Mouse (Mus musculus): Measurements from ENCODE around the gene Prss42. TPM values are rescaled to one million over a fixed set of nuclear protein-coding genes. Genes with fewer than 3 reads are reported as not detected.

Gene Prss42
- not detected for polyA plus RNA-seq (2017; shearing (Covaris generic))

DNA sequence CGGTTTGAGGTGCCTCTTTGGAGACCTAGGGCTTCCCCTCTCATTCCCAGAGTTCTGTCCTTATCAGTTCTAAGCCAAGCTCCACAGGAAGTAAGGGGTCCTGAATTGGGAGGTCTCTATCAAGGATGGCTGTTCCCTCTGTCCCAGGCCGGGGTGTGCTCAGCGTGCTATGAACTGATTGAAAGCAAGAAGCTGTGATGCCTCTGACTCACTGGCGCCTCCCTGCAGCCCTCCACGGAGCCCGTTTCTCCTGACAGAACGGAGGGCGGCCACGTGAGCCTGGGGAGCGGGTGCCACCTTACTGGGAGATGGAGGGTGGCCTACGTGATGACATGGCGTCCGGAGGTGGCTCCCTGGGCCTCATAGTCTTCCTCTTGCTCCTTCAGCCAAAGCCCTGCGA is at the start of gene Prss42:
TSS of gene Prss42 (plus strand) at position 301 of the 400 bp plus-strand sequence.
- ATAC-seq: no peak

DNA sequence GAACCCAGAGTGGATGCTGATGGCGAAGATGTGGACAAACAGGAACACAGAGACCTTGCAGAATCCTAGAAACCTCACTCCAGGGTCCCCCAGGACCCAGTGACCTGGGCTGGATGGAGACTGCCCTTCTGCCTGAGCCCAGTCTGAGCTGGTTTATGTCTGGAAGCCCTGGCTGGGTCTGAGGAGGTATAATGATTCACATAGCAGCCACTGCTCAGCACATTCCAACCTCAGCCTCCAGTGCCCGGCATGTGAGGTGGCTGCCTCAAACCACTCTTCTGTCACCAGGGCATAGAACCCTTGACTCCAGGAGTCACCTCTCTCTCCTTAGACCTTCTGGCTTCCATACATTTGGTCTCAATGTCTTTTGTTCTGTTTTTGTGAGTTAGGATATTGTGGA is 49.5 kb upstream of the Prss42 start:
- no peak for ATAC-seq

DNA sequence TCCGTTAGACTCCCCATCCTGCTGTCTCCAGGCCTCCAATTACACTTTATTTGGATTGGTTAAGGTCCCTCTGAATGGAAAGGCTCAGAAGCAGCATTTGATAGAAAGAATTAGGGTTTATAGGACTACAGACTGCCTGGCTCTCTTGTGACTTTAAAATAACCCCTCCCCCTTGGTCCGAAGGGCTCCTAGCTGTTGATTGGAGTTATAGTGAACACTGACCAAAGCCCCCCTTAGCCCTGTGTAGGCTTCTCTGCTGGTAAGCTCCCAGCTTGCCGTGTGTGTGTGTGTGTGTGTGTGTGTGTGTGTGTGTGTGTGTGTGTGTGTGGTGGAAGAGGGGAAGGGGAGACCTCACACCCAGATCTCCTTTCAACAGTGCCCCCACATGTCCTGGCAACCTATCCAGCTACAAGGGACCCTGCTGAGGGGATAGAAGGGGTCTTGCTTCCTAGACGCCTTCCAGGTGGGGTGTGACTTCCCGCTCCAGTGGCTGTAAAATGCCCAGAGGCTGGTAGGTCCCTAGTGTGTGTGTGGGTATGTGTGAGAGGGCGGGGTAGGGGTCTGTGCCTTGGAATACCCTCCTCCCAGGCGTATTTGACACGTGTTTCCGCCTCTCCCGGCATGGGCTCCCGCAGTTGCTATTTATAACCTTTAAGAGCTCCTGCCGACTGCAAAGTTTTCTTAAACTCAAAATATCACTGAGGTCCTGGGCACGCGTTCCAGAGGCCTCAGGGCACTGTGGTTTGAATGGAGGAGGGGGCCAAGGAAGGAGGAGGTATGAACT is 47.4 kb upstream of the Prss42 start:
- ATAC-seq: no peak

DNA sequence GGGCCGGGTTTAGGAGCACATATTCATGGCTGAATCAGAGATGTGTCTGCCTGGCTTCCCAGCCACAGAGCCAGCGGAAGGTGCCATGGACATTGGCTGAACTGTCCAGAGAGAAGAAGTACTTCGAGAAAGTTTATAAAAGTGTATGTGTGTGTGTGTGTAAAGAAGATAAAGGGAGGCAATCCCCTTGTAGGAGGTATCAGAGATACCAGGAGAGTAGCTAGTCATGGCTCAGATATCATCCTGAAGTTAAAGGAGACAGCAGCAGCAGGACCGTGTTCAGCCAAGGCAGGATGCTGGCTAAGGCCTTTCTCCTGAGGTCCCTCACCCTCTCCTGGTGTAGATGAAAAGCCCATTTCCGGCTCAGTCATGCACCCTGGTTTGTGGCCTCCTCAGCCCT is 46.6 kb upstream of the Prss42 start:
- ATAC-seq: no peak

DNA sequence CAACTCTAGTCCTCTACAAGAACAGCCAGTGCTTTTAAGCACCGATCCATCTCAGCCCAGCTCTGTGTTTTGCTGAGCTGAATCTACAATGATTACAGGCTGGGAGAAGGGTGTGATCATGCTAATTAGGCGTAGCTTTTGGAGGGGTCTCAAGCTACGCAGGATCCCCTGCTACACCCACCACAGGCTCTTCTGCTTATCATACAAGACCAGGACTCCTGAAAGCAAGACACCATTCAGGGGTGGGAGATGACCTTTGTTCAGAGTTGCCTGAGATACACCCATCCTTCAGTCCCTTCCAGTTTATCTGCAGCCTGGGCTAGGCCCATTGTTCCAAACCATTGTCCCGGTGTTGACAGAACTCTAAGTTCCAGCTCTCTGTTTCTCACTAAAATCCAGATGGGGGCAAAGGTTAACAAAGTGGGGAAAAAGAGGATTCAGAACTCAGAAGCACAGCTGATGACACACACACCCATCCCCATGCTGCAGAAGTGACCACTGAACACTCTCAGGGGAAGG is 45.0 kb upstream of the Prss42 start:
- no peak for ATAC-seq

DNA sequence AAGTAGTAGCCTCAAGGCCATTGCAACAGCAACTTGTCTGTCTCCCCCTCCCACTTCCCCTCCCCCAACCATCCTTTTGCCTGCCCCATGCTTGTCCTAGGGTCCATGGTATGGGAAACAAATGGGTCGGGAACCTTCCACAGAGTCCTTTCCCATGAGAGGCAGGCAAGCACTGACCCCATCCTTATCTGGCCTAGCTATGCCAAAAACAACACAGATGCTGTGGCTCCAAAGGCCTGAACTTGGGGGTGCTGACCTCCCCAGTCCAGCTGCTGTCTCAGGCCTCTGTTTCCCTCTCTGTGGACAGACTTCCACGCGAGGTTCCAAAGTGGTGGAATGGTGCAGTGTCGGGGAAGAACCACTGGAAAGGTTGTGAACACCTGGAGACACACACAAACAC is 44.2 kb upstream of the Prss42 start:
- ATAC-seq: no peak

DNA sequence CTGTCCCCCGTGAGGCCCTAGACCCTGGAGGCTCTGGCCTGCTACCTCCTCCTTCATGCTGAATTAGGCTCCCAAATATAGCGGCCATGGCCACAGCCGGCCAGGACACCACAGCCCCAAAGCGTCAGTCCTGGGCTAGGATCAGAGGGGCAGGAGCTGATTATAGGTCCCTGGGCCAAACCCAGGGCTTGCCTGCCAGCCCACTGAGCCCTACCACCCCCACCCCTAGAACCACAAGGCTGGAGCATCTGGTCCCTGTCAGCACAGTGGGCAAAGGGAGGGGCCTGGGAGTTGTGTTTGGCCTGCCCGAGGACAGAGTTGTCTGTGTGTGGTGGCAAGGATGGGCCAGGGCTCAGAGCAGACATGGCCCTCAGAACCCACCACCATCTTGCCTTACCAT is 40.1 kb upstream of the Prss42 start:
- ATAC-seq: no peak

DNA sequence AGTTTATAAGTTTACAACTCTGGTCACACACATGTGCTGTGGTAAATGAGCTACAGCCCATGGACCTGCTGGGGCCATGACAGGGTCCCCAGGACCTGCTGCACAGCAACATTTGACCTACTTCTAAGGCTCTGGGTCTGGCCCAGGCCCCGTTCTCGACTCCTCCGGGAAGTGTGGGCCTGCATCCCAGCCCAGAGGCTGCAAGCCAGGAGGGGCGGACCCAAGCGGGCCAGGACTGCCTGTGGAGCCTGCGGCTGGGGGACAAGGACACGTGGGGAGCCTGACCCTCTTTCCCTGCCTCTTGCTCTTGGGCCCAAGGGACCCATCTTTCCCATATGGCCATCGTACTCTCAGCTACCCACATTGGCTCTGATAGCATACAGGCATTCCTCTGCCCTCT is 39.4 kb upstream of the Prss42 start:
- ATAC-seq: no peak

DNA sequence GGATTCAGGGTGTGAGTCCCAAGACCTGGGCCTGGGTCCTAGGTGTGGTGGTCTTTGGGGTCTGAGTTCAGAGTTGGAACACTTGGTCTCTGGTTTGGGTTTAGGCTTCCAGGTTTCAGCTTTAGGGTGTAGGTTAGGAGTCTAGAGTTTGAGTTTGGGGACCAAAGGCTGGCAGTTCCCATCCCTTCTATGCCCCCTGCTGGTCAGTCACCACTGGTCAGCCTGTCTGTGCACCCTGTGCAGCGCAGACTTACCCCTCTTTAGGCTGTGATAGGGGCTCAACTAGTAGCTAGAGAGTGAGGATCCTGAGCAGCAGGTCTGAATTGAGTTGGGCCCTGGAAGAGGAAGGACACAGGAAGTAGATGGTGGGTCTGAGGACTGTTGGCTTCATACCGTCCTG is 38.7 kb upstream of the Prss42 start:
- ATAC-seq: no peak

DNA sequence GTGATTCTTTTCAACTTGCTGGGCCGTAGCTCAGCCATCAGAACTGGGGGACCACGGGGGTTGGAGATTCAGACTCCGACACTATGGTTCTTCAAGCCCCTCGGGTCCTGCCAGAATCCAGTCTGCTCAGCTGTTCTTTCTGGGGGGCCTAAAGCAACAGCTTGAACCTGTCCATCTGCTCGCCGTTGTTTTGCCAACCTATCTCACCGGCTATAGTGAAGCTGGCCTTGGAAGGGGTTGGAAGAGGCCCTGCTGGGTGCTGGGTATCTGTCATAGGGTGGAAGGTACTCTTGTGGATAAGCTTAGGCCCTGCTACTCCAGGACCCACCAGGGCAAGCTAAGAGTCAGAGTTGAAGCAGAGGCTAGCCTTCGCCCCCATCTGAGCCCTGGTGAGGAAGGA is 37.1 kb upstream of the Prss42 start:
- no peak for ATAC-seq

DNA sequence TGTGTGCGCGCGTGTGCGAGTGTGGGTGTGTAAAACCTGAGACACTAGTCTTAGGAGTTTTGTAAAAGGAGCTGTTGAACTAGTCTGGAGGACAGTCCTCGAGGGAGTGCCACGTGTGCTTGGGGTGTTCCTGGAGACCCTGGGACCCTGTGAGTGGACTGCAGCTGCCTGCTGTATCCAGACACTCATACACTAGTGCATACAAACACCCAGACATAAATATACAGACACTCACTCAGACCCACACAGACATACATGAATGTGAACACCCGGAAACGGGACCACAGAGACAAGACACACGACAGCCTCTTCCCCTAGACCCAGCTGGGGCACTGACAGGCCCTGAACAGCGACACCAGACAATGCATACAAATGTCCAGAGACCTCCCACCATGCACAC is 35.2 kb upstream of the Prss42 start:
- ATAC-seq: no peak

DNA sequence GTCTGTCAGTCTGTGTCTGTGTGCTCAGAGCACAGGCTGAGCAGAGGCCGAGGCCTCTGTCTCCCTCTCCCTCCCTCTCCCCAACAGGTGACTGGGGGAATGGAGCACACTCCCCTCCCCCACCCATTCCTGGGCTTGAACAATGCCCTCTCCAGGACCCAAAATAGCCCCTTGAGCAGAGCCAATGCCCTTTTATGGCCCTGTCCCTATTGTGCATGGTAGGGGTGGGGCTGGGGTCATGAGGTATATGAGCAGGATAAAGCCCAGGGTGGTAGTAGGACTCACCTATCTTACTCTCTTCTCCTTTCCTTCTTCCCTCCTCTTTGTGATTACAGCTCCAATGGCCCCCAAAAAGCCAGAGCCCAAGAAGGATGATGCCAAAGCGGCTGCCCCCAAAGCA is 34.6 kb upstream of the Prss42 start:
- no peak for ATAC-seq

DNA sequence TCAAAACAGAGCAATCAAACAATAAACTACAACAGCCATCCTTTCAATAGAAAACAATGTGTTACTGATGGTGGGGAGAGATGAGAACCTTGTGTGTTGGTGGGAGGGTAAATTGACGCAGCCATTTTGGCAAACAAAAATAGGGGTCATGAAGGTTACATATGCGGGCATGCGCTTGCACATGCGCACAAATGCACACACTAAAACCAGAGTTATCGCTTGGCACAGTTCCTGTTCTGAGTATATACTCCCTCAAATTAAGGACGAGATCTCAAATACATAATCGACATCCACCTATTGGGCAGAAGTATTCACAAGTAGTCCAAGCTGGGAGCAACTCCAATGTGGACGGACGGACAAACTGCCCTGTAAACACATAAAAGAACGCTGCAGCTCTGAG is 25.6 kb upstream of the Prss42 start:
- no peak for ATAC-seq

DNA sequence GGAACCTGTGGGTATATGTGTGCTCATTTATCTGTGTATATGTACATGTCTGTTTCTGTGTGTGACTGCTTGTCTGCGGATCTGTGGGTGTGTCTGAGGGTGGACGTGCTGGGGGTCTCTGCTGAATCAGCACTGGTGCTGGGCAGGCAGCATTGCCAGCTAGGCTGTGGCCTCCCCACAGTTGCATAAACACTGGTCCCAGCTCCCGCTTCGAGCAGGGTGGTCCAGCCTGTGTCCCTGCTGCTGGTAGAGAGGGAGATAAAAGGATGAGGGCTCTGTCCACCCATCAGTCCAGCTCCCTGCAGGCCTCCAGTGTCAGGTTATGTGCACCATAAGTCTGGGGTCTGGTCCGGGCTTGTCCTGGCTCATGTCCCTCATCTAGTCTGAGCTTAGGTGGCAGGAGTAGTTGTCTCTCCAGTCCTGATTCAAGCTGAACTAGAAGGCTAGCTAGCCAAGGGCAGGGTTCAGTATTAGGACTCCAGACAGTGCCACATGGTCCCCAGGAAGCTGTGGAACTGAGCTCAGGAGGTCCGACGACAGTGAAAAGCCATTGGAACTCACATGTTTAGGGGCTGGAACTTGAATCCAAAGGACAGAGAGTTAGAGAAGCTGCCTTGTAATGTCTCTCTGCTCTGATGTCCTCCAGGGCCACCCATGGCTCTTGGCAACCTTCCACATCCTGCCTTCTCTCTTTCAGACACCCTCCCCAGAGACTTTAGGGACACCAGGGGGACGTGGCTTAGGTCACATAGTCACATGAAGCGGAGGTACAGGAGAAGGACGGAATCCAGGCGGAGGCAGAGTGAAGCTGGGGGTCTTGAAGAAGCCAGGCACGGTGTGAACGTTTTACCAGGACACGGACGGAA is 23.3 kb upstream of the Prss42 start:
- ATAC-seq: no peak

DNA sequence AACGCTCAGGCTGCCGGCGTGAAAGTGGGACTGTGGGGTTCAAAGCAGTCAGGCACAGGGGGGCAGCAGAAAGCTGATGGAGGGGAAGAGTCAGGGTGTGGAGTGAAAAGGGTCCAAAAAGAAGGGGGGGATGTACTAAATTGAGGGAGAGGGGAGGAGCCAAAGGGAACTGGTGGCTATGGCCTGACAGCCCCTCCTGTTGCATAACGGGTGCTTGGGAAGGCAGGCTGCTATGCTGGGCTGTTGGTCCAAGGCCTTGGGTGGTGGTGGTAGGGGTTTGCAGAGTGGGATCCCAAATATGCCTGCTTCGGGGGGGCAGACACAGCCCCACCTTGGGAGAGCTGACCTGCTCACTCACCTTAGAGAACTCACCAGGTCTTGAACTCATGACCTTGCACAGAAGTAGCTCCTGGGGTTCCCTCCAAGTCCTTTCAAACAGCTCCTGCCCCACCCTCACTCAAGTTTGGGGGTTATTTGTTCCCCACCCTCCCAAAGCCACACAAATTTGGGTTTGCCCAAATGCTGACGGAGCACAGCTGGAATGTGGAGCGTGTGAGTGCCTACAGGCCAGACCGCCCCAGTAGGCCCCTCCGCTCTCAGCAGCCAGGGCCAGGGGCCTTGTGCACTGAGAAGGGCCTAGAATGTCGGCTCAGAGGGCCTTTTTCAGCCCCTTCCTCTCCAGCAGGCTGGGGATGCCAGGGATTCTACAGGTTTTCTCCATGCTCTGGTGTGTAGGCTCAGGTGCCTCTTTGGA is 22.5 kb upstream of the Prss42 start:
- no peak for ATAC-seq

DNA sequence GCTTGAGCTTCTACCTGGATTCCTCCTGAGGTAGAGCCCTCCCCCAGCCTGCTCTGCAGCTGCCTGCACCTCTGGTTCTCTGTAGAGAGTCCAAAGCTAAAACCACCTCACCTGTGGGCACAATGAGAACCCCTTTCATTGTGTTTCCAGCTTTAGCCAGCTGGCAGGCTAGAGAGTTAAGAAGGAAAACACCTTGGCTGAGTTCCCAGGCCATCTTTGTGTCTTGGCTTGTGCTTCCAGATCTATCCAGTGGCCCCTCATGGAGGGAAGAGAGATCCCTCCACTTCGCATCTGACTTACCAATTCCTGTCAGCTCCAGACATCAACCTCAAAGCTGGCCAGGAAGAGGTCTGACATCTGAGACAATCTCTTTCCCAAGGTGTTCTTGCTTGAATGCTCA is 19.9 kb upstream of the Prss42 start:
- ATAC-seq: no peak

DNA sequence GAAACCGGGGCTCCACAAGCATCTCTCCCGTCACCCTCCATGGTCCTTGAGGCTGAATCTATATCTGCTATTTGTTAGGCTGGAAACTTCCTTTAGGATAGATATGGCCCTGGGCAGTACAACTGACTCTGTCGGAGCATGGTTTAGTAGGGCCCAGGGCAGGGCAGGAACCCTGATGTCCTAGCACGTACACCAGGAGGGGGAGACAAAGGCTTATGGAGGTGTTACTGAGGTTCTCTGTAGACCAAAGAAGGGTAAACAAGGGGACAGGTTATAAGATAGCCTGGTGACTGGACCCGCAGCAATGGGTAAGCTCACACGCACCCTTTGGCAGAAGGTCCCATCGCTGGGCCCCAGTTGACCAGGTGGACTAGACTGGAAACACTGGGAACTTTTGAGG is 19.4 kb upstream of the Prss42 start:
- no peak for ATAC-seq

DNA sequence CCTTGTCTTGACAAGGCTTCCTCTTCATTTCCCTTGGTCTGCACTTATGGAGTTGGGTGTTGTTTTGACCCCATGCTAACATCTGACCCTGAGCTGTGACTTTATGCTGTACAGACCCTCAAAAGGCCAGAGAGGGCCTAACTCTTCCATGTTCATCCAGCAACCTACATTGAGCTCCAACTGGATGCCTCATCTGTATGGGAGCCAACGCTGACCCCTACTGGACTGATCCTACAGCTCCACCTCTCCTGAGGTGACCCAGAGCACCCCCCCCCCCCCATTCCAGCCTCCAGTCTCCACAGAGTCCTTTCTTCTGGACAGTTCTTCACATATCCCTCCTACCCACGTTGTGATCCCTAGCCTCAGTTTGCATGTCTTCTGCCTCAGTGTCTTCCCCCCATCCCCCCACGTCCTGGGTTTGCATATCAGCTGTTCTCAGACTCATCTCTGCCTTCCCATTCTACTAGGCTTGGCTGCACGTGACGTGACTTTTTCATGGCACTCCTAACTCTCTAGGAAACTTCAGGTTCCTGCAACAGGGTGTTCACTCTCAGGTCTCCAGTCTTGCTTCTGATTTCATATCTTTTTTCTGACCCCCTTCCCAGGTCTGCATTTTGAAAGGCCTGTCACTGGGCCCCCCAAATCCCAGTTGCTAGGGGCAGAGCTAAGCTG is 18.6 kb upstream of the Prss42 start:
- no peak for ATAC-seq

DNA sequence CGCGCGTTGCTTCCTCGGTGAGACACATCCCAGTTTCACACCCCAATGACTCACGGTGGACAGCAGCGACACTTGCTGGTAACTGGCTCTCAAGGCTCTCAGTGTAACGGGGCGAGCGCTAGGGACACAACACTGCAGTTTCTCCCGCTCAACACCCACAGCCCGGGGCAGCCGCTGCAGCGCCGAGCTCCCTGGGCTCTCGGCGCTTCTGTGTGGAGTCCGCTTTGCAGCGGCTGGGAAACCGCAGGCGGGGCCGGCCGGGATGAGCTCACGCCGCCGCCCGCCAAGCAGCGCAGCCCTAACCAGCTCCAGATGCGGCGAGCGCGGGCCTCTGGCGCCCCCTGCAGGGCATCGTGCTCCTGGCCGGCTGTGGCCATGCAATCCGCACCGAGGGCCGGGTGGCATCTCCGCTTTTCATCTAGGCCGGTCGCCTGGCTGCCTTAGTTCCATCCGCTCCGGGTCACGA is 16.7 kb upstream of the Prss42 start:
- peak; percentile 91 for ATAC-seq

DNA sequence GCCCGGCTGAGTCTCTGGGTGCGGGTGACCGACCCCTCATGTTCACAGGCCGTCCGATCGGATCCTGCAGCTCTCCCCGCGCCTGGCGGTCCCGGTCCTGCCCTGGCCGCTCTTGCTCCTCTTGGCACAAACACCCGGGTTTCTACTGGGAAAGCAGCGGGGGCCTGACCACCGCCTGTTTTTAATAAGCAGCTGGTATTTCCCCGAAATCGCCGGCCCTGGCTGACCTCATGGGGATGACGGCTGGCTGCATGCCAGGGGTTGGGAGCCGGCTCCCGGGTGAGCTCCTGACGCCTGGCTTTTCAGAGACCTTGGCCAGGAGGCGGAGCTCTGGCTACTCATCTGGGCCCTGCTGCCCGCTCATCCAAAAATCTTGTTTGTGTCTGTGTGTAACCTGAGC is 16.2 kb upstream of the Prss42 start:
- ATAC-seq: peak; percentile 7

DNA sequence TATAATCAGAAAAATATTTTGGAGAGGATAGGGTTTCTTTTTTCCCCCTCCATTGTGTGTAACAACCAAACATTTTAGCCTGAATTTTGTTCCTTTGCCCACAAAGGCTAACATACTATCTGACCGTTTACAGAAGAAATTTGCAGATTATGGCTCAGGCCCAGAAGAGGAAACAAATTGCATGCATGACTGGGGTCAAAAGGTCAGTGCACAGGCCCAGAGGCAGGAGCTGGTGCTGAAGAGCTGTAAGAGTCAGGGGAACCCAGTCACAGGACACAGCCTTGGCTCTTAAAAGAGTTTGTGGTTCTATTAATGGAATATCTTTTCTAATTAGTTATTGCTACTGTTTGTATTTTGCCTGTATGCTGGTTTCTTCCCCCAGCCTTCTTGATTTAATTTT is 14.4 kb upstream of the Prss42 start:
- no peak for ATAC-seq

DNA sequence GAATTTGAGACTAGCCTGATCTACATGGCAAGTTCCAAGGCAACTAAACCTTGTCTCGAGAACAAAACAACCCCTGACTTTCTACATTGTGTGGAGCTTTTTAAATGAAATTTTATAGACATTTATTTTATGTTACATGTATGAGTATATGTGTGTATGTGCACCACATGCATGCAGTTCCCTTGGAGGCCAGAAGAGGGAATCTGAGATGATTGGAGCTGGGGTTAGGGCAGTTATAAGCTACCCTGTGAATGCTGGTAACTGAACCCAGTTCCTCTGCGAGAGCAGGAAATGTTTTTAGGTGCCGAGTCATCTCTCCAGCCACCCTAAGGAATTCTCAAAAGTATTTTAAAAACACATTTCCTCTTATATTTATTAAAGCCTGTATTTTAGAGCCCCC is 9.8 kb upstream of the Prss42 start:
- ATAC-seq: no peak
